Mouse (Mus musculus) MEL (cell line): ENCODE results near the gene Sgpl1. TPM values are rescaled to one million over a fixed set of nuclear protein-coding genes. Genes with fewer than 3 reads are reported as not detected.
A peak's percentile ranks its signal among the peaks of the same experiment; 100 is the strongest.

Experiments
- DNase-seq: peaks from one replicate; pipeline ENCODE4 v3.0.0; 2011; ENCODE audit warnings: low read depth, low spot score
- H3K27ac ChIP-seq: 2 replicates; pipeline ENCODE4 v1.5.1; 2012; ENCODE audit warnings: low read depth, mild to moderate bottlenecking, control low read depth, low read length, moderate library complexity; ENCODE audit not compliant: control insufficient read depth
- H3K27me3 ChIP-seq, 2 experiments: fragments of 150-350 bp in 1 of 2; sonication (generic) in 1 of 2; 2 replicates each; pipeline ENCODE4 v1.6.1; 2012; ENCODE audit warnings: low read length in 2 of 2, mild to moderate bottlenecking in 2 of 2, improper control_type of control experiment in 1 of 2, moderate library complexity in 1 of 2; ENCODE audit not compliant: insufficient read depth in 2 of 2, control insufficient read depth in 1 of 2
- H3K36me3 ChIP-seq, 2 experiments: 2 replicates each; pipeline ENCODE4 v1.6.1; 2012 to 2014; ENCODE audit warnings: low read length in 2 of 2, improper control_type of control experiment in 1 of 2, inconsistent platforms in 1 of 2, mild to moderate bottlenecking in 1 of 2; ENCODE audit not compliant: insufficient read depth in 2 of 2, control insufficient read depth in 1 of 2
- H3K4me1 ChIP-seq, 2 experiments: fragments of 150-350 bp in 1 of 2; sonication (generic) in 1 of 2; 2 replicates each; pipeline ENCODE4 v1.6.1; 2012; ENCODE audit warnings: low read length in 2 of 2, improper control_type of control experiment in 1 of 2, mild to moderate bottlenecking in 1 of 2; ENCODE audit not compliant: insufficient read depth in 2 of 2, control insufficient read depth in 1 of 2
- H3K4me3 ChIP-seq, 2 experiments: fragments of 150-350 bp in 1 of 2; sonication (generic) in 1 of 2; 2 replicates each; pipeline ENCODE4 v1.5.1; 2012; ENCODE audit warnings: low read depth in 2 of 2, low read length in 2 of 2, mild to moderate bottlenecking in 2 of 2, moderate library complexity in 2 of 2, control low read depth in 1 of 2, improper control_type of control experiment in 1 of 2; ENCODE audit not compliant: control insufficient read depth in 1 of 2, insufficient read depth in 1 of 2
- H3K79me2 ChIP-seq: 2 replicates; pipeline ENCODE4 v1.6.1; 2012; ENCODE audit warnings: mild to moderate bottlenecking, low read length, moderate library complexity; ENCODE audit not compliant: control insufficient read depth, poor library complexity, insufficient read depth
- H3K9ac ChIP-seq: 2 replicates; pipeline ENCODE4 v1.6.1; 2012; ENCODE audit warnings: low read depth, mild to moderate bottlenecking, control low read depth, low read length, moderate library complexity; ENCODE audit not compliant: control insufficient read depth, poor library complexity, severe bottlenecking
- H3K9me3 ChIP-seq: fragments of 150-350 bp; sonication (generic); replicated peaks from 2 replicates; pipeline ENCODE4 v1.6.1; 2012; ENCODE audit warnings: mild to moderate bottlenecking, low read length, improper control_type of control experiment, moderate library complexity; ENCODE audit not compliant: insufficient read depth
- CTCF ChIP-seq, 3 experiments: IDR thresholded peaks in 2 of 3; conservative IDR thresholded peaks in 1 of 3; 2 replicates each; pipeline ENCODE4 v1.5.1; 2011 to 2012; ENCODE audit warnings: low read length in 3 of 3, low read depth in 2 of 3, mild to moderate bottlenecking in 2 of 3, improper control_type of control experiment in 1 of 3, inconsistent platforms in 1 of 3, mixed read lengths in 1 of 3, moderate library complexity in 1 of 3; ENCODE audit not compliant: control insufficient read depth in 1 of 3, insufficient read depth in 1 of 3, poor library complexity in 1 of 3, severe bottlenecking in 1 of 3
- ELF1 ChIP-seq: IDR thresholded peaks from 2 replicates; pipeline ENCODE4 v1.6.1; 2014; ENCODE audit warnings: low read depth, mild to moderate bottlenecking, inconsistent platforms, low read length, improper control_type of control experiment, moderate library complexity
- EP300 ChIP-seq, 2 experiments: IDR thresholded peaks; 2 replicates each; pipeline ENCODE4 v1.6.1; 2011; ENCODE audit warnings: improper control_type of control experiment in 2 of 2, low read length in 2 of 2, low read depth in 1 of 2, mild to moderate bottlenecking in 1 of 2
- ETS1 ChIP-seq: IDR thresholded peaks from 2 replicates; pipeline ENCODE4 v1.6.1; 2012; ENCODE audit warnings: low read depth, mild to moderate bottlenecking, inconsistent platforms, low read length, improper control_type of control experiment, moderate library complexity
- GATA1 ChIP-seq: IDR thresholded peaks from 2 replicates; pipeline ENCODE4 v1.6.1; 2011; ENCODE audit warnings: low read depth, low read length, improper control_type of control experiment
- JUND ChIP-seq: IDR thresholded peaks from 2 replicates; pipeline ENCODE4 v1.6.1; 2011; ENCODE audit warnings: low read depth, mild to moderate bottlenecking, improper control_type of control experiment, low read length
- MAFK ChIP-seq: IDR thresholded peaks from 2 replicates; pipeline ENCODE4 v1.6.1; 2011; ENCODE audit warnings: low read depth, mild to moderate bottlenecking, low read length, improper control_type of control experiment, borderline replicate concordance
- MAX ChIP-seq: IDR thresholded peaks from 2 replicates; pipeline ENCODE4 v1.6.1; 2011; ENCODE audit warnings: low read length, improper control_type of control experiment
- MAZ ChIP-seq: IDR thresholded peaks from 2 replicates; pipeline ENCODE4 v1.6.1; 2012; ENCODE audit warnings: low read depth, mild to moderate bottlenecking, inconsistent platforms, low read length, improper control_type of control experiment
- MEF2A ChIP-seq: IDR thresholded peaks from 2 replicates; pipeline ENCODE4 v1.6.1; 2014; ENCODE audit warnings: low read depth, mild to moderate bottlenecking, inconsistent platforms, low read length, improper control_type of control experiment; ENCODE audit not compliant: poor library complexity, insufficient replicate concordance, severe bottlenecking; ENCODE audit errors: extremely low read depth
- MXI1 ChIP-seq: IDR thresholded peaks from 2 replicates; pipeline ENCODE4 v1.6.1; 2011; ENCODE audit warnings: mild to moderate bottlenecking, low read depth, low read length, improper control_type of control experiment
- MYB ChIP-seq: IDR thresholded peaks from 2 replicates; pipeline ENCODE4 v1.6.1; 2011; ENCODE audit warnings: mild to moderate bottlenecking, low read depth, low read length, improper control_type of control experiment
- MYC ChIP-seq: IDR thresholded peaks from 2 replicates; pipeline ENCODE4 v1.6.1; 2011; ENCODE audit warnings: low read depth, mild to moderate bottlenecking, low read length, improper control_type of control experiment, moderate library complexity
- NELFE ChIP-seq: IDR thresholded peaks from 2 replicates; pipeline ENCODE4 v1.6.1; 2011; ENCODE audit warnings: low read depth, low read length, improper control_type of control experiment
- POLR2A ChIP-seq, 2 experiments: IDR thresholded peaks; 2 replicates each; pipeline ENCODE4 v1.6.1; 2011 to 2012; ENCODE audit warnings: low read length in 2 of 2, mild to moderate bottlenecking in 2 of 2, control low read depth in 1 of 2, improper control_type of control experiment in 1 of 2, low read depth in 1 of 2, moderate library complexity in 1 of 2; ENCODE audit not compliant: control insufficient read depth in 1 of 2, insufficient read depth in 1 of 2, poor library complexity in 1 of 2
- POLR2AphosphoS2 ChIP-seq: IDR thresholded peaks from 2 replicates; pipeline ENCODE4 v1.6.1; 2011; ENCODE audit warnings: low read length, improper control_type of control experiment
- POLR2AphosphoS5 ChIP-seq: IDR thresholded peaks from 2 replicates; pipeline ENCODE4 v1.6.1; 2012; ENCODE audit warnings: low read depth, borderline replicate concordance, mild to moderate bottlenecking, inconsistent platforms, low read length, moderate library complexity, mixed read lengths
- SIN3A ChIP-seq: IDR thresholded peaks from 2 replicates; pipeline ENCODE4 v1.6.1; 2012; ENCODE audit warnings: low read length, improper control_type of control experiment, inconsistent platforms
- SMC3 ChIP-seq: IDR thresholded peaks from 2 replicates; pipeline ENCODE4 v1.6.1; 2011; ENCODE audit warnings: low read depth, low read length, improper control_type of control experiment
- TAL1 ChIP-seq: IDR thresholded peaks from 2 replicates; pipeline ENCODE4 v1.6.1; 2012; ENCODE audit warnings: mild to moderate bottlenecking, inconsistent platforms, low read length, moderate library complexity, mixed read lengths
- TBP ChIP-seq: IDR thresholded peaks from 2 replicates; pipeline ENCODE4 v1.8.0; 2011; ENCODE audit warnings: low read depth, low read length, improper control_type of control experiment
- TCF12 ChIP-seq: IDR thresholded peaks from 2 replicates; pipeline ENCODE4 v1.6.1; 2014; ENCODE audit warnings: low read depth, mild to moderate bottlenecking, inconsistent platforms, low read length, improper control_type of control experiment, moderate library complexity
- UBTF ChIP-seq: IDR thresholded peaks from 2 replicates; pipeline ENCODE4 v1.6.1; 2012; ENCODE audit warnings: low read depth, mild to moderate bottlenecking, inconsistent platforms, low read length, improper control_type of control experiment, moderate library complexity, borderline replicate concordance; ENCODE audit not compliant: insufficient read depth
- USF2 ChIP-seq, 2 experiments: IDR thresholded peaks; 2 replicates each; pipeline ENCODE4 v1.6.1; 2011 to 2012; ENCODE audit warnings: improper control_type of control experiment in 2 of 2, low read length in 2 of 2, borderline replicate concordance in 1 of 2, inconsistent platforms in 1 of 2, low read depth in 1 of 2, mild to moderate bottlenecking in 1 of 2; ENCODE audit not compliant: insufficient read depth in 1 of 2
- ZC3H11A ChIP-seq: IDR thresholded peaks from 2 replicates; pipeline ENCODE4 v1.6.1; 2012; ENCODE audit warnings: low read depth, mild to moderate bottlenecking, inconsistent platforms, low read length, improper control_type of control experiment
- ZKSCAN1 ChIP-seq: IDR thresholded peaks from 2 replicates; pipeline ENCODE4 v1.6.1; 2012; ENCODE audit warnings: low read depth, mild to moderate bottlenecking, inconsistent platforms, low read length, improper control_type of control experiment, moderate library complexity
- ZNF384 ChIP-seq: IDR thresholded peaks from 2 replicates; pipeline ENCODE4 v1.6.1; 2012; ENCODE audit warnings: low read depth, mild to moderate bottlenecking, inconsistent platforms, low read length, improper control_type of control experiment
- polyA plus RNA-seq, 2 experiments: library from polyadenylated mRNA; stranded (reverse) in 1 of 2; unstranded in 1 of 2; fragments of >175 nt in 1 of 2; fragments of >200 nt in 1 of 2; gene quantifications; 2 replicates each; pipeline versions ENCODE4 v1.2.1 to v1.2.4; 2012; ENCODE audit warnings: low replicate concordance in 2 of 2, low read depth in 1 of 2; ENCODE audit not compliant: insufficient read length in 2 of 2, insufficient read depth in 1 of 2, missing spikeins in 1 of 2
- total RNA-seq: library from RNA; depleted of rRNA; stranded (reverse); fragments of 300-350 nt; gene quantifications from 2 replicates; pipeline ENCODE4 v1.2.3, GENCODE M21; 2012

Sgpl1 gene
- total and polyA plus RNA-seq, 3 experiments, result 8.7 to 11.7 TPM; not detected in 1

- TF ChIP-seq ZC3H11A (no peak), POLR2A (IDR thresholded peaks at IDR 0.05; ENCODE audit: control insufficient read depth in 1 of 2, insufficient read depth in 1 of 2, low read depth in 1 of 2, low read length in 2 of 2, poor library complexity in 1 of 2) (peak; percentile 79 to 93), MAZ (no peak; the same call in 1 of the 2 replicates), MAX (no peak; the same call in 1 of the 2 replicates), ELF1 (peak; percentile 85)
Observed at GRCm38 (mm10) chr10:61147157-61148040, at the start of gene Sgpl1 (continued).

GRCm38 (mm10) chr10:61195718-61196291, 48.3 kb upstream of the Sgpl1 start:
- TF ChIP-seq ZNF384 (no peak), POLR2AphosphoS2 (no peak), MAFK (no peak), TBP (no peak), JUND (no peak), USF2 (IDR thresholded peaks at IDR 0.05; ENCODE audit: borderline replicate concordance in 1 of 2, insufficient read depth in 1 of 2, low read depth in 1 of 2, low read length in 2 of 2) (no peak), POLR2AphosphoS5 (no peak), MXI1 (no peak), SIN3A (no peak), NELFE (no peak)
- no peak for DNase-seq
- Histone ChIP-seq H3K9ac (no peak overlapping the region), H3K27me3 (no peaks in the 10 kb centered on the region; a peak in 1 of 4 replicates), H3K79me2 (no peaks in the 10 kb centered on the region), H3K36me3 (no peaks in the 10 kb centered on the region), H3K4me1 (no peaks in the 10 kb centered on the region), H3K27ac (no peak overlapping the region), H3K4me3 (no peak overlapping the region), H3K9me3 (no peaks in the 10 kb centered on the region)

- no peak for DNase-seq
- Histone ChIP-seq H3K79me2 (no peaks in the 10 kb centered on the region), H3K27ac (no peak overlapping the region), H3K27me3 (no peaks in the 10 kb centered on the region; a peak in 1 of 4 replicates), H3K4me3 (no peak overlapping the region), H3K36me3 (no peaks in the 10 kb centered on the region), H3K9me3 (no peaks in the 10 kb centered on the region), H3K4me1 (no peaks in the 10 kb centered on the region), H3K9ac (no peak overlapping the region)
- TF ChIP-seq UBTF, result no peak
- TF ChIP-seq GATA1, result no peak
- no peak for TF ChIP-seq JUND
- TF ChIP-seq MYC, result no peak
- TF ChIP-seq NELFE, result no peak
- TF ChIP-seq ZC3H11A, result no peak
- no peak for TF ChIP-seq SMC3
- no peak for TF ChIP-seq EP300 (IDR thresholded peaks at IDR 0.05; ENCODE audit: low read depth in 1 of 2, low read length in 2 of 2)
- TF ChIP-seq TAL1, result no peak
- TF ChIP-seq MYB, result no peak
- TF ChIP-seq ZNF384, result no peak
- no peak for TF ChIP-seq MAFK
- no peak for TF ChIP-seq ZKSCAN1
- TF ChIP-seq MEF2A, result no peak
- TF ChIP-seq ETS1, result no peak
- TF ChIP-seq TCF12, result no peak
- TF ChIP-seq CTCF (IDR thresholded peaks at IDR 0.05 in 2 of 3, conservative IDR thresholded peaks at IDR 0.05 in 1 of 3; ENCODE audit: control insufficient read depth in 1 of 3, insufficient read depth in 1 of 3, low read depth in 2 of 3, low read length in 3 of 3, poor library complexity in 1 of 3, severe bottlenecking in 1 of 3), result no peak
- no peak for TF ChIP-seq TBP
- TF ChIP-seq USF2 (IDR thresholded peaks at IDR 0.05; ENCODE audit: borderline replicate concordance in 1 of 2, insufficient read depth in 1 of 2, low read depth in 1 of 2, low read length in 2 of 2), result no peak
Observed at GRCm38 (mm10) chr10:61195216-61195615, 47.7 kb upstream of the Sgpl1 start.
